Mouse (Mus musculus) midbrain, embryonic 11.5 days (tissue): Measurements from ENCODE around the gene Tex2. TPM values are rescaled to one million over a fixed set of nuclear protein-coding genes. Genes with fewer than 3 reads are reported as not detected.

Experiments
- ATAC-seq: fragments of 200-750 bp; cut with Nextera tagmentation; 2 replicates; pipeline ENCODE4 v1.8.0; 2017; ENCODE audit warnings: moderate TSS enrichment, moderate library complexity; ENCODE audit not compliant: low FRiP score
- DNase-seq: peaks from one replicate; pipeline ENCODE4 v3.0.0; 2015; ENCODE audit warnings: low spot score; ENCODE audit errors: missing footprints
- H3K27ac ChIP-seq: fragments of 300-500 bp; sonication (generic); 2 replicates; pipeline ENCODE4 v1.5.1; 2014; ENCODE audit warnings: low read depth, low read length
- H3K27me3 ChIP-seq: fragments of 300-500 bp; sonication (generic); 2 replicates; pipeline ENCODE4 v1.6.1; 2014; ENCODE audit warnings: mild to moderate bottlenecking, low read length, moderate library complexity, mixed read lengths; ENCODE audit not compliant: control insufficient read depth, insufficient read depth
- H3K36me3 ChIP-seq: fragments of 300-500 bp; sonication (generic); 2 replicates; pipeline ENCODE4 v1.6.1; 2014; ENCODE audit warnings: mild to moderate bottlenecking, low read length, moderate library complexity, mixed read lengths; ENCODE audit not compliant: control insufficient read depth, insufficient read depth
- H3K4me1 ChIP-seq: fragments of 300-500 bp; sonication (generic); 2 replicates; pipeline ENCODE4 v1.6.1; 2014; ENCODE audit warnings: low read length; ENCODE audit not compliant: control insufficient read depth, insufficient read depth
- H3K4me2 ChIP-seq: fragments of 300-500 bp; sonication (generic); 2 replicates; pipeline ENCODE4 v1.6.1; 2014; ENCODE audit warnings: mild to moderate bottlenecking, moderate library complexity
- H3K4me3 ChIP-seq: fragments of 300-500 bp; sonication (generic); 2 replicates; pipeline ENCODE4 v1.5.1; 2014; ENCODE audit warnings: low read depth, low read length
- H3K9ac ChIP-seq: fragments of 300-500 bp; sonication (generic); 2 replicates; pipeline ENCODE4 v1.6.1; 2014; ENCODE audit warnings: low read length
- H3K9me3 ChIP-seq: fragments of 300-500 bp; sonication (generic); 2 replicates; pipeline ENCODE4 v1.6.1; 2016; ENCODE audit warnings: low read length; ENCODE audit not compliant: control insufficient read depth
- WGBS: fragments of 180-500 bp; shearing (Covaris S2); extraction: QIAGEN DNeasy Blood & Tissue Kit; methylation state at CpG from one replicate; pipeline ENCODE4 v1.1.7; 2014; 5-methylcytosine and 5-hydroxymethylcytosine counted together
- polyA plus RNA-seq: library from polyadenylated mRNA; unstranded; fragments of >200 nt; fragmentation: Nextera tagmentation; extraction: Ambion mirVana; gene quantifications from 2 replicates; pipeline ENCODE4 v1.2.1, GENCODE M21; 2014

Tex2 gene
- polyA plus RNA-seq, 1 experiment from 2014 or later, result 9.9 TPM

GRCm38 (mm10) chr11:106591183-106591582, 22.0 kb downstream of the Tex2 start:
- 92% methylated on average over 11 of the region's 11 CpGs for WGBS
- DNase-seq (no peak), ATAC-seq (no peak)
- no peak overlapping the region for H3K4me2 ChIP-seq
- no peaks in the 10 kb centered on the region for H3K4me1 ChIP-seq
- no peak overlapping the region for H3K9ac ChIP-seq
- no peak overlapping the region for H3K27ac ChIP-seq
- no peak overlapping the region for H3K4me3 ChIP-seq
- no peaks in the 10 kb centered on the region for H3K27me3 ChIP-seq
- H3K9me3 ChIP-seq, result no peaks in the 10 kb centered on the region
- H3K36me3 ChIP-seq, result no peaks in the 10 kb centered on the region

GRCm38 (mm10) chr11:106590143-106590542, 23.1 kb downstream of the Tex2 start:
- DNase-seq (peak; percentile 62), ATAC-seq (no peak)
- H3K9ac ChIP-seq, result no peak overlapping the region
- no peaks in the 10 kb centered on the region for H3K4me1 ChIP-seq
- 44% methylated on average over 5 of the region's 5 CpGs for WGBS
- H3K9me3 ChIP-seq, result no peaks in the 10 kb centered on the region
- H3K27ac ChIP-seq, result no peak overlapping the region
- H3K36me3 ChIP-seq, result no peaks in the 10 kb centered on the region
- H3K27me3 ChIP-seq, result no peaks in the 10 kb centered on the region
- no peak overlapping the region for H3K4me2 ChIP-seq
- H3K4me3 ChIP-seq, result no peak overlapping the region

- ATAC-seq, result no peak
- WGBS, result 66% methylated on average over 8 of the region's 8 CpGs
- Histone ChIP-seq H3K9me3 (no peaks in the 10 kb centered on the region), H3K4me2 (no peak overlapping the region), H3K27ac (no peak overlapping the region), H3K4me3 (no peak overlapping the region), H3K36me3 (no peaks in the 10 kb centered on the region), H3K4me1 (no peaks in the 10 kb centered on the region), H3K9ac (no peak overlapping the region), H3K27me3 (no peaks in the 10 kb centered on the region)
- peak; percentile 78 for DNase-seq
Measured at GRCm38 (mm10) chr11:106588781-106589180, 24.4 kb downstream of the Tex2 start.

GRCm38 (mm10) chr11:106587786-106588519, 25.3 kb downstream of the Tex2 start:
- Histone ChIP-seq H3K4me2 (no peak overlapping the region), H3K36me3 (no peaks in the 10 kb centered on the region), H3K4me1 (no peaks in the 10 kb centered on the region), H3K9me3 (no peaks in the 10 kb centered on the region), H3K9ac (no peak overlapping the region), H3K4me3 (no peak overlapping the region), H3K27me3 (no peaks in the 10 kb centered on the region), H3K27ac (no peak overlapping the region)
- DNase-seq (no peak), ATAC-seq (no peak)
- 89% methylated on average over 10 of the region's 10 CpGs for WGBS

- Histone ChIP-seq H3K4me1 (no peaks in the 10 kb centered on the region), H3K36me3 (no peaks in the 10 kb centered on the region), H3K27me3 (no peaks in the 10 kb centered on the region), H3K9ac (no peak overlapping the region), H3K9me3 (no peaks in the 10 kb centered on the region), H3K27ac (no peak overlapping the region), H3K4me2 (no peak overlapping the region), H3K4me3 (no peak overlapping the region)
- 100% methylated on average over 1 of the region's 1 CpGs for WGBS
- DNase-seq (peak; percentile 44), ATAC-seq (no peak)
Measured at GRCm38 (mm10) chr11:106583801-106584200, 29.4 kb downstream of the Tex2 start.

GRCm38 (mm10) chr11:106581357-106581756, 31.9 kb downstream of the Tex2 start:
- H3K9me3 ChIP-seq, result no peaks in the 10 kb centered on the region
- no peak for DNase-seq
- no peak overlapping the region for H3K4me3 ChIP-seq
- no peak overlapping the region for H3K4me2 ChIP-seq
- no peaks in the 10 kb centered on the region for H3K36me3 ChIP-seq
- no peaks in the 10 kb centered on the region for H3K27me3 ChIP-seq
- no peak overlapping the region for H3K27ac ChIP-seq
- H3K4me1 ChIP-seq, result no peaks in the 10 kb centered on the region
- H3K9ac ChIP-seq, result no peak overlapping the region
- 96% methylated on average over 10 of the region's 10 CpGs for WGBS
- ATAC-seq, result no peak

- 91% methylated on average over 8 of the region's 8 CpGs for WGBS
- H3K4me3 ChIP-seq, result no peak overlapping the region
Measured at GRCm38 (mm10) chr11:106580468-106580867, 32.8 kb downstream of the Tex2 start.

GRCm38 (mm10) chr11:106579957-106580356, 33.3 kb downstream of the Tex2 start:
- ATAC-seq (no peak), DNase-seq (no peak)
- Histone ChIP-seq H3K9ac (no peak overlapping the region), H3K9me3 (no peaks in the 10 kb centered on the region), H3K4me3 (no peak overlapping the region), H3K4me1 (no peaks in the 10 kb centered on the region), H3K27me3 (no peaks in the 10 kb centered on the region), H3K27ac (no peak overlapping the region), H3K36me3 (no peaks in the 10 kb centered on the region), H3K4me2 (no peak overlapping the region)
- WGBS, result 77% methylated on average over 5 of the region's 5 CpGs

More at GRCm38 (mm10) chr11:106580468-106580867, 32.8 kb downstream of the Tex2 start:
- no peaks in the 10 kb centered on the region for H3K9me3 ChIP-seq
- H3K4me1 ChIP-seq, result no peaks in the 10 kb centered on the region
- ATAC-seq (no peak), DNase-seq (no peak)
- H3K36me3 ChIP-seq, result no peaks in the 10 kb centered on the region
- no peaks in the 10 kb centered on the region for H3K27me3 ChIP-seq
- H3K27ac ChIP-seq, result no peak overlapping the region
- no peak overlapping the region for H3K9ac ChIP-seq
- H3K4me2 ChIP-seq, result no peak overlapping the region

GRCm38 (mm10) chr11:106579146-106579545, 34.1 kb downstream of the Tex2 start:
- 90% methylated on average over 2 of the region's 2 CpGs for WGBS
- no peaks in the 10 kb centered on the region for H3K27me3 ChIP-seq
- H3K9ac ChIP-seq, result no peak overlapping the region
- no peak overlapping the region for H3K4me2 ChIP-seq
- no peak overlapping the region for H3K4me3 ChIP-seq
- H3K36me3 ChIP-seq, result no peaks in the 10 kb centered on the region
- ATAC-seq (no peak), DNase-seq (peak; percentile 8)
- no peaks in the 10 kb centered on the region for H3K9me3 ChIP-seq
- H3K4me1 ChIP-seq, result no peaks in the 10 kb centered on the region
- no peak overlapping the region for H3K27ac ChIP-seq
